Mouse (Mus musculus): ENCODE data around the gene Sgo2a.

- no peak for TF ChIP-seq POLR2A (IDR thresholded peaks at IDR 0.05; ENCODE audit: borderline replicate concordance, insufficient read depth, low read length)
- no peak for TF ChIP-seq CTCF (IDR thresholded peaks at IDR 0.05; ENCODE audit: borderline replicate concordance, insufficient read depth, low read depth, low read length)
These were observed 31.9 kb downstream of the Sgo2a start for GRCm38 (mm10) chr1:58027707-58028106.

All from cerebellum, adult 2 months (tissue).